Mouse (Mus musculus) olfactory bulb, adult 2 months (tissue): ENCODE results near the gene Cog5.
A peak's percentile ranks its signal among the peaks of the same experiment; 100 is the strongest.

ENCODE experiments used
- CTCF ChIP-seq: fragments of 200-500 bp; IDR thresholded peaks from 2 replicates; pipeline ENCODE4 v1.5.1; 2012; ENCODE audit warnings: low read depth, mild to moderate bottlenecking, low read length, moderate library complexity; ENCODE audit not compliant: insufficient read depth
- POLR2A ChIP-seq: fragments of 200-500 bp; IDR thresholded peaks from 2 replicates; pipeline ENCODE4 v1.6.1; 2012; ENCODE audit warnings: mild to moderate bottlenecking, low read depth, low read length, moderate library complexity; ENCODE audit not compliant: insufficient read depth

DNA sequence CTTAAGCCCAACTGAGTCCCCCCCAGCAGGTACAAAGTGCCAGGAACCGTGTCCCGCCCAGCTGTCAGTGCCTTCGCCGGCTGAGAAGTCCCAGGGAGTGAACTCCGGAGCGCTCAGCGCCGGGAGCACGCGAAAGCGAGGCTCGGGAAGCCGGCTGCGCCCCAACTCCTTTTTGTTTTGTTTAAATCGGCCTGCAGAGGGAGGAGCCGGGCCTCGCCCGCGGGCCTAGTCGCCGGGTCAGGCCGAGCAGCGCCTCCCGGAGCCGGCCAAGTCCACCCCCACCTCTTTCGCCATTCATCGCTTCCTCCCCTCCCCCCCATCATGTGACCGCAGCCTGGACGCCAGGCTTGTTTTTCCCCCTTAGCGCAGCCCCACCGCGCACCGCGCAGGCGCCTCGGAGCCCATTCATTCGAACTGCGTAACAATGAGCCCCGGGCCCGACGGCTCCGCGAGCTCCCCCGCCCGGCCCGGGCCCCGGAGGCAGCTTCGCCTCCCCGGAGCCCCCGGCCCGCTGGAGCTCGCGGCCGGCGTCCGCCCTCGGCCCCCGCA is 294.6 kb downstream of the Cog5 start:
- TF ChIP-seq POLR2A: peak; percentile 49; the same call in 1 of the 2 replicates
- peak; percentile 22; the same call in 1 of the 2 replicates for TF ChIP-seq CTCF
